Mouse (Mus musculus): ENCODE data around the gene She.
"Not testable (repeated sequence)": the region's sequence is repeated elsewhere in the genome, so short reads cannot be mapped to it uniquely, and the experiment has no call there.

She gene

DNA sequence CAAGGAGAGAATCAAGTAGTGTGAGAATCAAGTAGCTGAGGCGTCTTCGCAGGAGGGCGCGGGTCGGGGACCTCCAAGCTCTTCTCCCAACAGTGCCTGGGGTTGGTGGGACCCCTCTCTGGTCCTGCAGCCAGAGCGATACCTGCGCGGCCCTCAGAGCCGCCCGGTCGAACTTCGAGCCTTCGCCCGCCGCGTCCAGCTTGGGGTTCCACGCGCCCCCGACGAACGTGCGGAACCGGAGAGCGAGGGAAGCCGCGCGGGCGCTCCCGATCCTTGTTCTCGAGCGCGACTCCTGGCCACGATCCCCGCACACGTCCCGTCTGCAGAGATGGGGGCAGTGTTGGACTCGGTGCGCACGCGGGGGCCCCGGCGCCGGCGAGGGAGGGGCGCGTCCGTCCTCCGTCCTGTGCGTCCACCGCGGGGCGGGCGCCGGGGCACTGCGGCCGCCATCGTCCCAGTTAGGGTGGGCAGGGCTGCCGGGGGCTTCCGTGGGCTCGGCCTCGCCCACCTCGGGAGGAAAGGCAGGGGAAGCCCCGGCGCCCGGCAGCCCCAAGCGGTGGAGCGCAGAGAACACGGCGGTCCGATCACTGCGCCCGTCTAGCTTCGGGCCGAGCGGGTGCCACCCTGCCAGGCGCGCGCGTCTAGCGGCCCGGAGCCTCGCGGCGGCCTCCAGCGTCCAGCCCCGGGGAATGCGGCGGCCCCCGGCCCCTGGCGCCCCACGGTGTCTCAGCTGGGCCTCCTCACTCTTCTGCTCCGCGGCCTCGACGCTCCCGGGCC lies at the start of gene She:
Gene She, plus strand, starts transcription at position 556 of the 777 bp plus-strand sequence.
- DNase-seq (ENCODE audit: low spot score), result no peak

DNA sequence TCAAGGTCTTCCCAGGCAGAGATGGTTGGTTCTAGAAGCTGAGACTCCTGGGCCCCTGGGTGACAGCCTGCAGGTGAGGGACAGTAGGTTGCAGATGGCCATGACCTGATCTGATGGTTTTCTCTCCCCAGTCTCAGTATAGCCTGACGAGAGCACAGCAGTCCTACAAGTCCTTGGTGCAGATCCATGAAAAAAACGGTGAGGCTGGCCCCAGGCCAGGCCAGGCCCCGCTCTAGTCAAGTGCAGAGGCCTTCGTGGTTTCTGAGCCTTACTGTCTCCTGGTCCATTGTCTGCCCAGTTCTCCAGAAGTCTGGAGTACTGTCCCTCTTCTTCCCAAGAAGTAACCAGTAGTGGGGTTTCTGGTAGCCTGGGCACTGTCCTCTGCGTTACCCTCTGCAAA lies 49.5 kb upstream of the She start:
- no peak for DNase-seq (ENCODE audit: low spot score)

DNA sequence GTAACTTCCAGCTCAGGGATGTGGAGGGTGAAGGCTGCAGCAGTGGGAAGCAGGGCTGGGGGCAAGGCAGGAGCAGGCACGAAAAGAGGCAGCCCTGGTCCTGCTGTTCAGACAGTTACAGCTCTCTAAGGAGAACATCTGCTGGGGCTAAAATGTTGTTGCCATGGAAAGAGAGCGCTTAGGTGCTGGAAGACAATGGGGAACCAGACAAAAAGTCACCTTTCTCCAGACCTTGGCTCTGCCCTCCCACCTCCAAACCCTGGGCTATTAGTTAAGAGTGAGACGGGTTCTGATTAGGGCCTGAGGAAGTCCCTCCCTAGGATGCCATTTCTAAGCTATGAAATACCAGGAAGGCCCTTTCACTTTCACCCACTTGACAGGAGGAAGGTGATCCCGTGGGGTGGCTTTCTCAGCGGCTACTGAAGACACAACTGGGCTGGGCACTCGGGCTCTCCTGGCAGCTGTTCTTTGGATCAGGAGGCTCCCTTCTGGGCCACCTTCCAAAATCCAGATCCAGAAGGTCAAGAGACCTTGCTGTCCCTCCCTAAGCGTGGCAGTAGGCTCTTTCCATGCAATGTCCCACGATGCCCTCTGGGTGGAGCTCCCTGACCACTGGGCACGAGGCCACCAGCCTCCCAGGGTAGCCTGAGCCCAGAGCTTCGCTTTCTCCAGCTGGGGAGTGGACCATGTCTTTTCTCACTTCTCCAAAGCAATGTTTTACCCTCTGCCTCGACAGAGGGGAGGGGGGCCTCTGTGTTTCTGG lies 46.0 kb upstream of the She start:
- no peak for DNase-seq (ENCODE audit: low spot score)

DNA sequence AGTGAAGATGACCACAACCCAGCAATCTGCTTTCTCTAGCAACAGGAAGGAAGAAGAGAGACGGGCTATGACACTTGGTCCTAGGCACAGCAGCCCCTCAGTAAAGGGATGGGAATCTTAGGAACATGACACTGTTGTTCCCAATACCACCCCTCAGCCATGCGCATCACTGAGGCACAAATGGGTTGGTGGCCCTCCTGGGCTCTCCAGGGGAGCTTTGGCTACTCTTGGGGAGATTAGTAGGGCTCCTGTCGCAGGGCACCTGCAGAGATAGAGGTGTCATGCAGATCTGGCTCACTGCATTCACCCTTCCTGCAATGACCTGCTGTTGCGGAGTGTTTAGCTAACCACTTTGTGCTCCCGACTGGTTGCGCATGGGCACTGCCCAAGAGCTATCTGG lies 44.9 kb upstream of the She start:
- DNase-seq (ENCODE audit: low spot score), result no peak

DNA sequence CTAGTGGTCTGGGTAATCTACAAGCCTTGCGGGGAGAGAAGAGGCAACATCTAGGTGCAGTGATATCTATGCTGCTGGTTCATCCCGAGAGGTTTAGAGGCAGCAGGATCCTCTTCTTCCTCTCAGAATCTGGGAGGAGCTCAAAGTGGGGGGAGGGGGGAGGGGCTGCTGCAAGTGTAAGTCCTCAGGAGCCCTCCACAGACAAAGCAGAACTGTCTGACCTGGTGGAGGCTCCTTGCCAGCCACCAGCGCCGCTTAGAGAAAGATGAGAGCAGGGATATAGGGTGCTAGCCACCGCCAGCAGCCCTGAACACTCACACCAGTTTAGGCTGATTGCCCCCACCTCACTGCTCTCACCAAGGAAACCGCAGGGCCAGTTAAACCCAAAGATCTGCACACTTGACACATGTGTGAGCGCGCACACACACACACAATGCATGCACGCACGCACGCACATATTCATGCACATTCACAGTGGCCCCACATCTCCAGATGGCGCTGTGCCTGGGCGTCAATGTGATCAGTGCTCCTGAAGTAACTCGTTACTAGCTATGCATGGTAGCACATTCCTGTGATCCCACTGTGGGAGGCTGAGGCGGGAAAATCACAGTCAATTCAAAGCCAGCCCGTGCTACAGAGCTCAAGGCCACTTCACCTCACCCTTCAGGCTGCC lies 42.4 kb upstream of the She start:
- no peak for DNase-seq (ENCODE audit: low spot score)

DNA sequence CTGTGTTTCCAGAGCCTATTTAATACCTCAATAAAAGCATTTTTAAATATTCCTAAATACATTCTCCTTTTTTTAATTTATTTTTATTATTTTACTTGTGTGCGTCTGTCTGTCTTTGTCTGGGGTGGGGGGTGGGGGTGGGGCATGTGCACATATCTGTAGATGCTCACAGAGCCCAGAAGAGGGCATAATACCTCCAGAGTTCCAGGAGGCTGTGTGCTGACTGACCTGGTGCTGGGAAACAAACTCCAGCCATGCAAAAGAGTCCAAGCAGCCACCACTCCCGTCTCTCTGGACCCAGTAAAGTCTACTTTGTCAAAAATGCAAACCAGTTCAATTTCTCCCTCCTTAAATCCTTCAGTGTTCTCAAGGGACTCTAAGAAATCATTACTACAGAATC lies 36.6 kb upstream of the She start:
- no peak for DNase-seq (ENCODE audit: low spot score)

DNA sequence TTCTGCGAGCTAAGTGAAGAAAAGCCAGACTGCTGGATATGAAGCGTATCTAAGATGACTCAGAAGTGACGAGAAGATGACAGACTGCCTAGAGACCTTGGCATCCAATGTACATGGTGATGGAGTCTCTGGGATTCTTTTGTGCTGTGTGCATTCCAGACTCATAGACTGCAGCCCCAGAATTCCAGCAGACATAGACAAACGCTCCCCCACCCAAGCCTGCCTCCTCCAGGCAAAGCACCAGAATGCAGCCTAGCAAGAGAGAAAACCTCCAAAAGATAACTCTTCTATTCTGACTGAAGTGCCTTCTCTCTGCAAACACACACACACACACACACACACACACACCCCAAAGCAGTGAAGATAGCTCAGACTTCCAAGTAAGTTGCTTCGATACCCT lies 35.4 kb upstream of the She start:
- DNase-seq (ENCODE audit: low spot score), result no peak

DNA sequence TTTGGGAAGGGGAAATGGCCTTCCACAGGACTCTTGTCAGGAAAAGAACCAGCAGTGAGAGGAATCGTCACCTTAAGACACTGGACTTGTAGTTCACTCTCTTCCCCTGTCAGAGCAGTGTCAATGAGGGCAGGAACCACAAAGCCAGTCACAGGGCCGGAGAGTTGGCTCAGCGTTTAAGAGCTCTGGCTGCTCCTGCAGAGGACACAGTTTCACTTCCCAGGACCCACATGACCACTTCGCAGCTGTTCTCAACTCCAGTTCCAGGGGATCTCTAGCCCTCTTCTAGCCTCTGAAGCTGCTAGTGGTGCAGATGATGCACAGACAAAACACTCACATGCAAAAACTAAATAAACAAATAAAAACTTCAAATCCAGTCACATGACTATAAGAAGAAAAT lies 34.8 kb upstream of the She start:
- no peak for DNase-seq (ENCODE audit: low spot score)

DNA sequence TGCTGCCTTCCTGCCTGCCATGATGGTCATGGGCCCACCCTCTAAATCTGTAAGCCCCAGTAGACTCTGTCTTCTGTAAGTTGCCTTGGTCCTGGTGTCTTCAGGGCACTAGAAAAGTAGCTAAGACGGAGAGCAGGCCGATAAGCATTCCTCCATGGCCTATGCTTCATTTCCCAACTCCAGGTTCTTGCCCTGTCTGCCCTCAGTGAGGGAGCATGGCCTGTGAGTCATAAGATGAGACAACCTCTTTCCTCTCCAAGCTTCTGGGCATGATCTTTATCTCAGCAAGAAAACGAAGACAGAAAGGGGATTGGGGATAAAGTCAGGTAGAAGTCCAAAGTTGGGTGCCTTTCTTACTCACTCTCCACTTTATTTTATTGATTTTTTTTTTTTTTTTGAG lies 32.7 kb upstream of the She start:
- DNase-seq (ENCODE audit: low spot score), result no peak

DNA sequence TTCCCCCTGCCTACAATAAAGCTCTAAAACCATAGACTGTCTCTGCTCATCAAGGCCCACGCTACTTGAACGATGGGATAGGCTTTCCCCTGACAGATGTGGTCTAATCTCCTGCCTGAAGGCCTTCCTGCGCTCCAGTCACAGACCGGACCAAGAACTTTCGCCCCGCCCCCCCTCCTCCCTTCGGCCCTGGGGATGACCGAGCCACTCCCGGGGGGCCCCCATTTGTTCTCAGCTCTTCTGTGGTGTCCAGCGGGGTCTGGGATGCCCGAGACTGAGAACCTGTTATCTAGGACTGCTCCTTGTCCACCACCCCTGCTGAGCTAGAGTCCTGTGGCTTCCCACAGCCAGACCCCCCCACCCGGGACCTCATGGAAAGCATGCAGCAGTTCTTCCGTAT lies 31.7 kb upstream of the She start:
- no peak for DNase-seq (ENCODE audit: low spot score)

DNA sequence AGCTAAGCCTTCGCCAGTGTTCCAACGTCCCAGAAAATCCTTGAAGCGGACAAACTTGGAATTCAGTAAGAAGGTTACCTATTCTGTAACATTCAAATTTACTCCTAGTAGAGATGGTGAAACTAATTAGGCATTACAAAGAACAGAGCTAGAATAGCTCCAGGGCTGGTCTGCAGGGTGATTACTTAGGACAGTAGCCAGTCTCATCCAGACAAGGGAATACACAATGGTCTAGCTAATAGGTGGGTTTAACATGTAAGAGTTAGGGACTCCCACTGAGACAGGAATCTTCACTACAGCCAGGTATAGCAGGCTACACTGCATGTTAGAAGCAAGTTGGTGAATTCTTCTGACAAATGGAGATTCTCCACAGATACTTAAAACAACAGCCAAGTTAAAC lies 31.1 kb upstream of the She start:
- not testable (repeated sequence) for DNase-seq (ENCODE audit: low spot score)

DNA sequence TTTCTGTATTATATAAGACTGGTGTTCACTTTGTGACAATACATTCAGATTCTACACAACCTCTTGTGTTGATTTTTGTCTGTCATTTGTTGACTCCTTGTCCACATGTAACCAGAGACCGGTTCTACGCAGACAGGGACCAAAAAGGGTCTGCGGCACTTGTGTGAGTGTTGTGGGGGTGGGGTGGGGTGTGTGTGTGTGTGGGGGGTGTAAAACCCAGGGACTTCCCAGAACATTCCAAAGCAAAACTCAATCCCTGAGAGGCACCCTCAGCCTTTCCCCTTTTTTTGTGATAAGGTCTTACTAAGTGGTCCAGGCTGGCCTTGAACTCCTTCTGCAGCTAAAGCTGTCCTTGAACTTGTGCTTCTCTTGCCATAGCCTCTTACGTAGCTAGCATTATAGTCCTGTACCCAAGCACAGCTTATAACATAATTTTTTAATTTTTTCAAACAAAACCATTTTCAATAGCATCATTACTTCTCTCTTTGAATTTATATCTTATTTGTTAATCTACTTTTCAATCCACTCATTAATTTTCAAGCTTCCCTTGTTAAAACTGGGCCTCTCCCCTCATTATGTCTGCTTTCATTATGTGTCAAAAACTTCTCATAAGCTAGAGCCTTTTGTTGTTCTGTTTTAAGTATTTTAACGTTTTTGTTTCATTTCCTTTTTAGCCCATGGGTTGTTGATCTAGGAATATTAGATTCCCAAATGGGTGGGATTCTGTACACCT lies 30.2 kb upstream of the She start:
- no peak for DNase-seq (ENCODE audit: low spot score)

DNA sequence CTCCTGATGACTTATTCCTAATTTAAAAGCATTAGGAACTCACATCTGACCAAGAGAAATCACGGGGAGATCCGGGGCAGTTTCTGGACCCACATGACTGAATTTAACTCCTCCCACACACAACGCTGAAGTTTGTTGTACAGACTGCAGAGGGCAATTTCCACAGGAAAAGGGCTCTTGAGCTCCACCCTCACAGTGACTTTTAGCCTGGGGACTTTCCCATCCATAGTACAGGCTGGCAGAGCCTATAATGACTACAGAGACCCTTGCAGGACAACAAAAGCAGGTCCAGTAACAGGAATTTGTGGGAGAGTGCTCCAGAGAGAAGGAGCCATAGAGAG lies 29.7 kb upstream of the She start:
- DNase-seq (ENCODE audit: low spot score), result no peak

DNA sequence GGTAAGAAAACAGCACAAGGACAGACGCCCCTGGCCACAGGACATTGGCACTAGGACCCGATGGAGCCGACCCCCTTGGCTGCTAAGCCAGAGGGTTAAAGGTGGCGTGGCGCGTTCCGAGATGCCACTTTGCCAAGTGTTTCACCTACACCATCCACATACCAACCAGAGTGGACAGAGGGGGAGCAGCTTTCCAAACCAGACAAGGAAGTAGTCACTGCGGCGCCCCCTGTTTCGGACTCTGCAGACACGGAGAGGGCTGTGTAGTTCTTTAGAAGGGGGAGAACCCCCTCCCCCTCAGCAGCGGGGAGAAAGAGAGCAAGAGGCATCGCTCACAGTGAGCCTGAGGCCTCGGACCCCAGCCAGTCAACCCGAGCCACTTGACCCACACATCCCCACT lies 28.3 kb upstream of the She start:
- DNase-seq (ENCODE audit: low spot score), result no peak

DNA sequence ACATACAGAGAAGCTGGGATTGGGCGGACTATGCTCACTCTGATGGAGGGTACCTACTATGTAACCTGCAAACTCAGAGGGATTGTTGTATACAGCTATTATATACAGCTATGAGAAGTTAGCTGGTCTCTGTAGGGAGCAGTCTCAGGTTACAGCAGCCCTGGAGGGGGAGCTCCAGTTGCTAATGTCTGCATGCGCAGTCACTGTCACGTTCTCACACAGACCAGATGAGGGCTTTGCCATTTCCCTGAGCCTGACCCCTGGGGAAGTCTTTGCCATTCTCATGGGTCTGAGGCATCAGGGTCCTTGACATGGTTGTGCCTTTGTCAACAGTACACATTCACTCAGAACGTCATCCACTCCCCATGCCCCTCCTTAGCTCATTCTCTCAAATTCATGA lies 26.0 kb upstream of the She start:
- DNase-seq (ENCODE audit: low spot score), result no peak

DNA sequence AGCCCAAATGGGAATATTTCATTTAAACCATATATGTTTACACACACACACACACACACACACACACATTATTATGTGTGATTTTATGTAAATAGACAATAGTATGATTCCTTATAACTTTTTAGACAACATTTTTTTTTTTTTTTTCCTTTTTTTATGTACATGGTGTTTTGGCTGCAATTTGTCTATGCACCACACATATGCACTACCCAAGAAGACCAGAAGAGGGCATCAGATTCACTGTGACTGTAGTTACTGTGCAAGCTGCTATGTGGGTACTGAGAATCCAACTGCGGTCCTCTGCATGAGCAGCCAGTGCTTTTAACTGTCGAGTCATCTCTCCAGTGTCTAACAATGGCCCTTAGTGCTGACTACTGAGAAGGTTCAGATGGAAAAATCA lies 24.4 kb upstream of the She start:
- DNase-seq (ENCODE audit: low spot score), result no peak

DNA sequence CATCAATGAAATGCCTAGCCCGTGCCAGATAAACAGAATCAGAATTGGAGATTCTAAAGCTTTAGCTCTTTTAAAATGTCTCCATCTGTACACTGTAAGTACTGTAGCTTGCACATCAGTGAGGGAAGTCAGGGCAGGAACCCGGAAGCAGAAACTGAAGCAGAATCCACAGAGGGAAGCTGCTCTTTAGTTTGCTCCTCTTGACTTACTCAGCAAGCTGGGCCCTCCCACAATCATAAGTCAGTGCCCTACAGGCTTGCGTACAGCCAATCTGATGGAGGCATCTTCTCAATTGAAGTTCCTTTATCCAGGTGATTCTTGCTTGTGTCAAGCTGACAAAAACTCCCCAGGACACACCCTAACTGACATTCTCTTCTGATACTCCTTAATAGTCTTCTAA lies 24.0 kb upstream of the She start:
- DNase-seq (ENCODE audit: low spot score), result no peak

DNA sequence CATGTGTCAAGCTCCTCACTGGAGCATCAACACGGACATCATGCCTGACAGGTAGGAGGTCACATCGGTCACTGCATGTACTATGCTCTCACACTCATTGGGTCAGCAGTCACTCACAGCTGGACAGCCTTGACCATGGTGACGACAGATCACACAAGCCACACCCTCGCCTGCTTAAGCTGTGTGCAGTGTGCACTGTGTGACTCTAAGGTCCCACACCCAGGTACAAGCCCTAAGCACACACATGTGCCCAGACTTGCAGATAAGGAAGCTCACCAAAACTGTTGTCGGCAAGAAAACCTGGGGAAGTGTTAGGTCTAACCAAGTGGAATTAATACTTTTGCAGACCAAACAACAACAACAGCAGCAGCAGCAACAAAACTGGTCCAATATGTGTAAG lies 23.3 kb upstream of the She start:
- DNase-seq (ENCODE audit: low spot score), result peak; percentile 21

DNA sequence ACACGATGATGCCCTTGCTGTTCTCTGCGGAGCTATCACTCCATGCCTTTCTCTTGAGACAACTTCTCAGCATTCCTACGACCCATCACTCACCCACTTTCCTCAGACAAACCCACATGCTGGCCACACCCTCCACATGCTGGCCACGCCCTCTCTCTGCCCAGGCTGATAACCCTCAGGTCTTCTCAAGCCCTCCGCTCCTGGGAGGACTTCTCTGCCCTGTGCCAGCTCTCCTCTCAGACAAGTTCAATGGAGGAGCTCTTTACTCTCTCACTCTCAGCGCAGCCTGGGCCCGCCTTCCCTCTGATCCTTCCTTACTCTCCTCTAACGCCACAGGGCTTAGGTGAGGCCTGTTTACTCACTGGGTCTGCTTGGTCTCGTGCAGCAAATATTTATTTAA lies 22.5 kb upstream of the She start:
- peak; percentile 72 for DNase-seq (ENCODE audit: low spot score)

DNA sequence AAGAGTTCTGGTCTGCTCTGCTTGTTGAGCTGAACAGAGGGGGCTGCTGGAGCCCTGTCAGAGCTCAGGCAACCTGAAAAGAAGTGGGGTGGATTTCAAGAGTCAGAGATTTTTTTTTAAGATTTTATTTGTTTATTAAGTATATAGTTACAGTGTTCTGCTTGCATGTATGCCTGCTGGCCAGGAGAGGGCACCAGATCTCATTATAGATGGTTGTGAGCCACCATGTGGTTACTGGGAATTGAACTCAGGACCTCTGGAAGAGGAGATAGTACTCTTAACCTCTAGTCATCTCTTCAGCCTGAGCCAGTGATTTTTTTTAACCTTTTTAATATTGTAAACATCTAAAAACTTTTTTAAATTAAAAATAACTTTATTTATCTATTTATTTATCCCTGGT lies 20.3 kb upstream of the She start:
- no peak for DNase-seq (ENCODE audit: low spot score)

DNA sequence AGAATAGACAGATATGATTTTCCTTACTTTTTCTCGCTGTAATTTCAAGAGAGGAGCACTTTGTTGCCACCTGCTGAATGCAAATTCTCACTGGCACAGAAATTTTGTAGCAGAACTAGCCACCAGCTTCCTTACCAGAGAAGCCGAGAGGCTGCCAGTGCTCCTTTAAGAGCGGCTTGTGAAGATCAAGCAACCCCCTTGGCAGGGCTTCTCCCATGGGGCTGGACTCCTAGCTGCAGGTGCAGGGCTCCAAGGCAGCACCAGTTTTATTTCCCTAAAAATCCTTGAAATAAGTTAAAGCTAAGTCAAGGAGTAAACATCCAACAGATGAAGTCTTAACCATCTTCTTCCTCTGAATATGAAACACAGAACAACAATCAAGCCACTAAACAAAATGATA lies 19.0 kb upstream of the She start:
- no peak for DNase-seq (ENCODE audit: low spot score)

DNA sequence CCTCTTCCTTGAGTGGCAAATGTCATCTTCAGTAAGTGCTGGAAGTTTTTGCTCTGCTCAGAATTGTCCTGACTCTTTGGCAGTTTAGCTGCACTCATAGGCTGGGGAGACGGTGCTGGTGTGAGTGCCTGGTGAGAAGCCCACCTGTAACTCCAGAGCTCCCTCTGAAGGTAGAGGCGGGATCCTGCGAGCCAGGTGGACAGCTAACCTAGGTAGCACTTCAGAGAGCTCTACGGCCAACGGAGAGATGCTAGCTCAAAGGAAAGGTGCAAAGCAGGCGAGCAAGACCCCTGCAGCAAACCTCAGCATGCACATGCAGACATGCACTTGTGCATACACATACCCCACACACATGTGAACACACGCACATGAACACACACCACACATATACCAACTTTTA lies 17.1 kb upstream of the She start:
- DNase-seq (ENCODE audit: low spot score), result no peak

DNA sequence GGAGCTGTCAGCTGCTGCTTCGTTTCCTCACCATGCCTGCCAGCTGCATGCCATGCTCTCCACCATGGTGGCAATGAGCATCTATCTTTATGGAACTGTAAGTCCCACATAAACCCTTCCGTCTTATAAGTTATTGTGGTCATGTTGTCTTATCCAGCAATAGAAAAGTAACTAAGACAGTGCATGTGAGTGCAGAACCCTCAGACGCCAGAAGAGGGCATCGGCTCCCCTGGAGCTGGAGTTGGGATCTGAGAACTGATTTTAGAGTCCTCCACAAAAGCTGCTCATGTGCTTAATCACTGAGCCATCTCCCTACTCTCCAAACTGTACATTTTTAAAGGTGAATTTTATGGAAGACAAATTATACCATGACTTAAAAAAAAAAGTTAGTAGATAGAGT lies 14.1 kb upstream of the She start:
- DNase-seq (ENCODE audit: low spot score), result no peak
